Mouse (Mus musculus) heart, postnatal 0 days (tissue): Measurements from ENCODE around the gene Mrgbp.
A peak's percentile ranks its signal among the peaks of the same experiment; 100 is the strongest.

ENCODE experiments used
- CTCF ChIP-seq: IDR thresholded peaks from 2 replicates; pipeline ENCODE4 v1.5.1; 2016; ENCODE audit warnings: antibody characterized with exemption, control low read depth, low read depth
- EP300 ChIP-seq: IDR thresholded peaks from 2 replicates; pipeline ENCODE4 v1.6.1; 2016; ENCODE audit warnings: antibody characterized with exemption, low read depth

GRCm38 (mm10) chr2:180588736-180589122 lies 7.6 kb downstream of the Mrgbp start:
- 0 out of 2 replicates have a peak, but pooled peaks have one; percentile 18 for TF ChIP-seq CTCF
- TF ChIP-seq EP300, result no peak
